Mouse (Mus musculus) megakaryocyte, embryonic 14.5 days (primary cell): ENCODE data around the gene Kitl.

Experiments
- FLI1 ChIP-seq: IDR thresholded peaks from 2 replicates; pipeline ENCODE4 v1.6.1; 2012; ENCODE audit warnings: low read length, inconsistent platforms, mixed read lengths
- GATA1 ChIP-seq: IDR thresholded peaks from 3 replicates; pipeline ENCODE4 v1.6.1; 2012; ENCODE audit warnings: mixed read lengths, low read length, inconsistent platforms, borderline replicate concordance

DNA sequence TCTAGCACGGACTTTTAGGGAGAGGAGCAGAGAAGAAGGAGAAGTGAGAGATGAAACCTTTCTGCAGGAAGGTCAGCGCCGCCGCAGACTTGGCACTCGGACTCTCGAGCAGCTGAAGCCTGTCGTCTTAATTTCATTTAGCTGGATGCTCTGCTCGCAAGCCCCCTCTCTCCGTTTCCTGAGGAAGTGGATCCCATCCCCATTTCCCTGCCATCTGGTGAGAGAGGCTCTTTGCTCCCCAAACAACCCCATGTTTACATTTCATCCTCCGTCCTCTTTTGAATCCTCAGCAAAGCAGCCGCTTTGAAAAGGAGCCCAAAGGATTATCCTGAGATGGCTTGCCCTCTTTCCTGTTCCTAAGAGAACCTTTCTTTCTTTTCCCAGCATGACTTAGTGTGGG lies 16.2 kb downstream of the Kitl start:
- TF ChIP-seq GATA1 (no peak), FLI1 (no peak)
